In the genomic region with DNA sequence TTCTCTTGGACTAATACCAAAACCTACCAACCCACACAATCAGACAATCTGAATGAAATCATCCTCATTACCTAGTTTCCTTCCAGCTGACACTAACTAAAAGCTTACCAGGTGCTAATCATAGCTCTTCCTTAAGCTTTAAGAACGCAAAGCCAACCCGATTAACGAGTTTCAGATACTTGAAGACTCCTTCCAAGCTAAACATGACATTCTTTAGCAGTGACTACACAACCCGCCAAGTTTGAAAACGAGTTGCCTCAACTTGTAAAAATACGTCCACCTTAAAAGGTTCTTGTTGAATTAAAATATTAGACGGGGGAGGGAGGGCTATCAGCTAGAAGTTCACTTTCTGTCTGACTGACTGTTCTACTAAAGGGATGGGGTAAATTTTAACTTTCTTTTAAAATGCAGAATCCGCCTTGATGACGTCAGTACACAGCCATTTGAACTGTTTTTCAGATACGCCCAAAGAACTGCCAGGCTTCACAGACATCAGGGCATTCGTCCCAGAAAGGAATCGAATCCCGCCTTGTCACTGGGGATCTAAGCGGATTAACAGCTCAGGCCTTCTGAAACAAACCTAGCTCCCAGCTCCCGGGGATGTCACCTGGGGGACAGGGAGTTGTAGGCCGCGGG, we compare ENCODE assay signal across 8 mouse cellular contexts. TPM values are rescaled to one million over a fixed set of nuclear protein-coding genes. Genes with fewer than 3 reads are reported as not detected.
DNase-seq lines count a peak whose midpoint lies in the region; ATAC-seq and TF ChIP-seq lines count a peak whose summit lies in the region.

No protein-coding gene starts in this region.

- peak; percentile 48 for ATAC-seq in lung, embryonic 14.5 days (ENCODE audit: insufficient read depth)
- peak; percentile 30; the same call in 1 of the 2 replicates for ATAC-seq in forebrain, postnatal 0 days
- ATAC-seq in limb, embryonic 15.5 days (ENCODE audit: insufficient number of reproducible peaks, low FRiP score, low TSS enrichment, low read depth): no peak; the same call in 1 of the 2 replicates
- ATAC-seq in neural tube, embryonic 13.5 days (ENCODE audit: low read depth): no peak

- peak overlapping the region; percentile 77 for H3K9ac ChIP-seq in lung, embryonic 14.5 days
- H3K9ac ChIP-seq in forebrain, postnatal 0 days: peak overlapping the region; percentile 29; the same call in 1 of the 2 replicates
- peak overlapping the region; percentile 46 for H3K9ac ChIP-seq in limb, embryonic 15.5 days
- peak overlapping the region; percentile 56 for H3K9ac ChIP-seq in neural tube, embryonic 13.5 days

- peak overlapping the region; percentile 78 for H3K27ac ChIP-seq in lung, embryonic 14.5 days (ENCODE audit: low read depth)
- no peak overlapping the region for H3K27ac ChIP-seq in forebrain, postnatal 0 days (ENCODE audit: low read depth, low read length)
- H3K27ac ChIP-seq in limb, embryonic 15.5 days: peak overlapping the region; percentile 73
- no peak overlapping the region for H3K27ac ChIP-seq in neural tube, embryonic 13.5 days (replicated peaks)

- 2% methylated on average over 17 of the region's 17 CpGs for WGBS in lung, embryonic 14.5 days
- WGBS in forebrain, postnatal 0 days: 3% methylated on average over 17 of the region's 17 CpGs
- WGBS in limb, embryonic 15.5 days: 2% methylated on average over 17 of the region's 17 CpGs
- WGBS in neural tube, embryonic 13.5 days: 8% methylated on average over 17 of the region's 17 CpGs

- peak overlapping the region; percentile 78 for H3K4me3 ChIP-seq in lung, embryonic 14.5 days (ENCODE audit: low read depth, low read length)
- H3K4me3 ChIP-seq in forebrain, postnatal 0 days (ENCODE audit: low read depth, low read length): peak overlapping the region; percentile 73
- peak overlapping the region; percentile 87 for H3K4me3 ChIP-seq in limb, embryonic 15.5 days
- peak overlapping the region; percentile 68 for H3K4me3 ChIP-seq in neural tube, embryonic 13.5 days

- no peaks in the 10 kb centered on the region for H3K4me1 ChIP-seq in lung, embryonic 14.5 days (ENCODE audit: insufficient read depth)
- H3K4me1 ChIP-seq in forebrain, postnatal 0 days (ENCODE audit: insufficient read depth): peaks cover 6% of the 10 kb centered on the region; the same call in 1 of the 2 replicates
- H3K4me1 ChIP-seq in limb, embryonic 15.5 days: 0 out of 2 replicates have a peak, but pooled peaks cover 3% of the 10 kb centered on the region
- H3K4me1 ChIP-seq in neural tube, embryonic 13.5 days (replicated peaks): peaks cover 12% of the 10 kb centered on the region

- H3K36me3 ChIP-seq in lung, embryonic 14.5 days (ENCODE audit: insufficient read depth): no peaks in the 10 kb centered on the region
- H3K36me3 ChIP-seq in forebrain, postnatal 0 days (ENCODE audit: insufficient read depth): no peaks in the 10 kb centered on the region
- H3K36me3 ChIP-seq in limb, embryonic 15.5 days: no peaks in the 10 kb centered on the region
- H3K36me3 ChIP-seq in neural tube, embryonic 13.5 days: no peaks in the 10 kb centered on the region

- no peaks in the 10 kb centered on the region for H3K27me3 ChIP-seq in lung, embryonic 14.5 days (ENCODE audit: insufficient read depth, low read length)
- H3K27me3 ChIP-seq in forebrain, postnatal 0 days (ENCODE audit: insufficient read depth, low read length): no peaks in the 10 kb centered on the region
- no peaks in the 10 kb centered on the region for H3K27me3 ChIP-seq in limb, embryonic 15.5 days
- H3K27me3 ChIP-seq in neural tube, embryonic 13.5 days: no peaks in the 10 kb centered on the region

- peak overlapping the region; percentile 65 for H3K4me2 ChIP-seq in lung, embryonic 14.5 days
- peak overlapping the region; percentile 94 for H3K4me2 ChIP-seq in forebrain, postnatal 0 days (ENCODE audit: low read depth)
- peak overlapping the region; percentile 91 for H3K4me2 ChIP-seq in limb, embryonic 15.5 days
- H3K4me2 ChIP-seq in neural tube, embryonic 13.5 days: peak overlapping the region; percentile 88

- TF ChIP-seq CTCF in lung, embryonic 14.5 days (IDR thresholded peaks at IDR 0.05; ENCODE audit: low read depth): no peak
- TF ChIP-seq CTCF in forebrain, postnatal 0 days (IDR thresholded peaks at IDR 0.05; ENCODE audit: low read depth): no peak

- peak; percentile 80 for DNase-seq in lung, embryonic 14.5 days
- no peak for DNase-seq in lung, adult 18-20 months
- peak; percentile 37 for DNase-seq in adipocyte (ENCODE audit: low spot score)
- DNase-seq in forebrain, postnatal 0 days: peak; percentile 35
- DNase-seq in urinary bladder, postnatal 36 days (ENCODE audit: low spot score in 2 of 2): no peak
- DNase-seq in thymus, postnatal 25 days: no peak

- no peaks in the 10 kb centered on the region for H3K9me3 ChIP-seq in lung, embryonic 14.5 days (ENCODE audit: low read depth, low read length)
- H3K9me3 ChIP-seq in forebrain, postnatal 0 days (ENCODE audit: low read length): no peaks in the 10 kb centered on the region
- no peaks in the 10 kb centered on the region for H3K9me3 ChIP-seq in limb, embryonic 15.5 days
- no peaks in the 10 kb centered on the region for H3K9me3 ChIP-seq in neural tube, embryonic 13.5 days

RNA-seq across cellular contexts. Expression of a gene that starts 0.6 kb away (rescaled TPM):
- polyA plus RNA-seq in lung, embryonic 14.5 days (2014; fragmentation: Nextera tagmentation; extraction: Ambion mirVana): 19.7 and 25.9 TPM in 2 replicates
- total RNA-seq in forebrain, postnatal 0 days (2014; rRNA removed): 4.1 and 5.9 TPM in 2 replicates
- polyA plus RNA-seq in forebrain, postnatal 0 days (2015; fragmentation: Nextera tagmentation; extraction: Ambion mirVana): 1.7 and 3.7 TPM in 2 replicates
- polyA plus RNA-seq in limb, embryonic 15.5 days (2015; fragmentation: Nextera tagmentation; extraction: Ambion mirVana): 11.5 and 12.4 TPM in 2 replicates
- polyA plus RNA-seq in neural tube, embryonic 13.5 days (2015; fragmentation: Nextera tagmentation; extraction: Ambion mirVana): 3.0 and 4.7 TPM in 2 replicates

Comparison
In these comparisons a context has a peak if more than half of its experiments do, and no peak if none do; other contexts are left out.
1. DNase-seq: peak in lung, embryonic 14.5 days (single experiment), adipocyte (single experiment) and forebrain, postnatal 0 days (single experiment); none in lung, adult 18-20 months (0 of 2), urinary bladder, postnatal 36 days (0 of 2) and thymus, postnatal 25 days (single experiment).
2. ATAC-seq: peak in lung, embryonic 14.5 days (single experiment) and forebrain, postnatal 0 days (single experiment); none in limb, embryonic 15.5 days (single experiment) and neural tube, embryonic 13.5 days (single experiment).
3. H3K27ac ChIP-seq: peak in lung, embryonic 14.5 days (single experiment) and limb, embryonic 15.5 days (single experiment); none in forebrain, postnatal 0 days (single experiment) and neural tube, embryonic 13.5 days (single experiment).
4. Peak in every context shown above with its lines, with median percentiles within 50 percentile points of each other: H3K4me2 ChIP-seq, H3K4me3 ChIP-seq and H3K9ac ChIP-seq.